Mouse (Mus musculus) limb, embryonic 12.5 days (tissue): Measurements from ENCODE around the gene Acsm2. TPM values are rescaled to one million over a fixed set of nuclear protein-coding genes. Genes with fewer than 3 reads are reported as not detected.

Experiments
- ATAC-seq: fragments of 200-750 bp; cut with Nextera tagmentation; 2 replicates; pipeline ENCODE4 v1.8.0; 2017; ENCODE audit warnings: low read depth, moderate TSS enrichment; ENCODE audit not compliant: insufficient number of reproducible peaks, insufficient read depth, low FRiP score, low TSS enrichment
- H3K27ac ChIP-seq: fragments of 300-500 bp; sonication (generic); 2 replicates; pipeline ENCODE4 v1.5.1; 2016; ENCODE audit warnings: mild to moderate bottlenecking, moderate library complexity
- H3K27me3 ChIP-seq: fragments of 300-500 bp; sonication (generic); 2 replicates; pipeline ENCODE4 v1.6.1; 2016; ENCODE audit warnings: mild to moderate bottlenecking, moderate library complexity
- H3K36me3 ChIP-seq: fragments of 300-500 bp; sonication (generic); 2 replicates; pipeline ENCODE4 v1.6.1; 2016; ENCODE audit warnings: mild to moderate bottlenecking, moderate library complexity
- H3K4me1 ChIP-seq: fragments of 300-500 bp; sonication (generic); replicated peaks from 2 replicates; pipeline ENCODE4 v1.6.1; 2016
- H3K4me2 ChIP-seq: fragments of 300-500 bp; sonication (generic); 2 replicates; pipeline ENCODE4 v1.6.1; 2016; ENCODE audit warnings: mild to moderate bottlenecking, moderate library complexity
- H3K4me3 ChIP-seq: fragments of 300-500 bp; sonication (generic); replicated peaks from 2 replicates; pipeline ENCODE4 v1.5.1; 2016; ENCODE audit warnings: mild to moderate bottlenecking
- H3K9ac ChIP-seq: fragments of 300-500 bp; sonication (generic); replicated peaks from 2 replicates; pipeline ENCODE4 v1.6.1; 2016; ENCODE audit warnings: mild to moderate bottlenecking, moderate library complexity
- H3K9me3 ChIP-seq: fragments of 300-500 bp; sonication (generic); 2 replicates; pipeline ENCODE4 v1.6.1; 2016; ENCODE audit warnings: mild to moderate bottlenecking, moderate library complexity
- WGBS: fragments of 180-500 bp; shearing (Covaris S2); methylation state at CpG from one replicate; pipeline ENCODE4 v1.1.7; 2016; 5-methylcytosine and 5-hydroxymethylcytosine counted together
- polyA plus RNA-seq: library from polyadenylated mRNA; unstranded; fragments of >200 nt; fragmentation: Nextera tagmentation; extraction: Ambion mirVana; gene quantifications from 2 replicates; pipeline ENCODE4 v1.2.1, GENCODE M21; 2016

Gene Acsm2
- not detected in 2 replicates for polyA plus RNA-seq

- Histone ChIP-seq H3K27me3 (no peaks in the 10 kb centered on the region), H3K9ac (no peak within 1 kb of the TSS), H3K27ac (no peak within 1 kb of the TSS), H3K9me3 (no peaks in the 10 kb centered on the region), H3K36me3 (no peaks in the 10 kb centered on the region), H3K4me3 (no peak within 1 kb of the TSS), H3K4me2 (no peak within 1 kb of the TSS), H3K4me1 (no peaks in the 10 kb centered on the region)
- 84% methylated on average over 1 of the region's 1 CpGs for WGBS
- no peak for ATAC-seq
Observed at GRCm38 (mm10) chr7:119554040-119554439, at the start of gene Acsm2. Acsm2 (plus strand) TSS chr7:119554340.

- 92% methylated on average over 4 of the region's 4 CpGs for whole genome bisulfite sequencing
- Histone ChIP-seq H3K36me3 (no peaks in the 10 kb centered on the region), H3K4me3 (no peak overlapping the region), H3K4me1 (no peaks in the 10 kb centered on the region), H3K9me3 (no peaks in the 10 kb centered on the region), H3K27me3 (no peaks in the 10 kb centered on the region), H3K9ac (no peak overlapping the region), H3K4me2 (no peak overlapping the region), H3K27ac (no peak overlapping the region)
- no peak for ATAC-seq
Observed at GRCm38 (mm10) chr7:119511143-119511542, 43.0 kb upstream of the Acsm2 start.

GRCm38 (mm10) chr7:119513056-119513455 is 41.1 kb upstream of the Acsm2 start:
- H3K9me3 ChIP-seq: no peaks in the 10 kb centered on the region
- H3K4me2 ChIP-seq: no peak overlapping the region
- H3K9ac ChIP-seq: no peak overlapping the region
- H3K4me1 ChIP-seq: no peaks in the 10 kb centered on the region
- no peak overlapping the region for H3K4me3 ChIP-seq
- H3K27ac ChIP-seq: no peak overlapping the region
- no peak for ATAC-seq
- 36% methylated on average over 7 of the region's 7 CpGs for WGBS
- H3K27me3 ChIP-seq: no peaks in the 10 kb centered on the region
- no peaks in the 10 kb centered on the region for H3K36me3 ChIP-seq

- ATAC-seq: no peak
- Histone ChIP-seq H3K9me3 (no peaks in the 10 kb centered on the region), H3K4me3 (no peak overlapping the region), H3K27ac (no peak overlapping the region), H3K4me1 (no peaks in the 10 kb centered on the region), H3K27me3 (no peaks in the 10 kb centered on the region), H3K9ac (no peak overlapping the region), H3K4me2 (no peak overlapping the region), H3K36me3 (no peaks in the 10 kb centered on the region)
- WGBS: 70% methylated on average over 10 of the region's 10 CpGs
Observed at GRCm38 (mm10) chr7:119515492-119516271, 38.5 kb upstream of the Acsm2 start.

- no peak overlapping the region for H3K27ac ChIP-seq
- no peak overlapping the region for H3K4me3 ChIP-seq
- 87% methylated on average over 7 of the region's 7 CpGs for WGBS
- no peaks in the 10 kb centered on the region for H3K27me3 ChIP-seq
- H3K4me2 ChIP-seq: no peak overlapping the region
- ATAC-seq: no peak
- no peaks in the 10 kb centered on the region for H3K9me3 ChIP-seq
- no peak overlapping the region for H3K9ac ChIP-seq
- no peaks in the 10 kb centered on the region for H3K36me3 ChIP-seq
- H3K4me1 ChIP-seq: no peaks in the 10 kb centered on the region
Observed at GRCm38 (mm10) chr7:119516272-119516558, 37.9 kb upstream of the Acsm2 start.

- Histone ChIP-seq H3K36me3 (no peaks in the 10 kb centered on the region), H3K4me1 (no peaks in the 10 kb centered on the region), H3K9ac (no peak within 1 kb of the TSS), H3K27me3 (no peaks in the 10 kb centered on the region), H3K9me3 (no peaks in the 10 kb centered on the region), H3K4me2 (no peak within 1 kb of the TSS), H3K4me3 (no peak within 1 kb of the TSS), H3K27ac (no peak within 1 kb of the TSS)
- 75% methylated on average over 5 of the region's 5 CpGs for WGBS
- ATAC-seq: no peak
Observed at GRCm38 (mm10) chr7:119519163-119519562, 35.0 kb upstream of the Acsm2 start, which contains the start of gene Acsm5. Acsm5 (plus strand) TSS chr7:119519463.

- Histone ChIP-seq H3K36me3 (no peaks in the 10 kb centered on the region), H3K27ac (no peak overlapping the region), H3K27me3 (no peaks in the 10 kb centered on the region), H3K4me1 (no peaks in the 10 kb centered on the region), H3K4me2 (no peak overlapping the region), H3K4me3 (no peak overlapping the region), H3K9ac (no peak overlapping the region), H3K9me3 (no peaks in the 10 kb centered on the region)
- ATAC-seq: no peak; the same call in 1 of the 2 replicates
- WGBS: 44% methylated on average over 5 of the region's 5 CpGs
Observed at GRCm38 (mm10) chr7:119519654-119520053, 34.5 kb upstream of the Acsm2 start.

GRCm38 (mm10) chr7:119521816-119522215 is 32.3 kb upstream of the Acsm2 start:
- 83% methylated on average over 3 of the region's 3 CpGs for WGBS
- Histone ChIP-seq H3K4me2 (no peak overlapping the region), H3K27me3 (no peaks in the 10 kb centered on the region), H3K9ac (no peak overlapping the region), H3K36me3 (no peaks in the 10 kb centered on the region), H3K9me3 (no peaks in the 10 kb centered on the region), H3K27ac (no peak overlapping the region), H3K4me3 (no peak overlapping the region), H3K4me1 (no peaks in the 10 kb centered on the region)
- ATAC-seq: no peak

GRCm38 (mm10) chr7:119522385-119522784 is 31.8 kb upstream of the Acsm2 start:
- no peaks in the 10 kb centered on the region for H3K9me3 ChIP-seq
- no peaks in the 10 kb centered on the region for H3K27me3 ChIP-seq
- H3K4me3 ChIP-seq: no peak overlapping the region
- H3K4me2 ChIP-seq: no peak overlapping the region
- WGBS: 83% methylated on average over 1 of the region's 1 CpGs
- H3K27ac ChIP-seq: no peak overlapping the region
- no peak overlapping the region for H3K9ac ChIP-seq
- no peak for ATAC-seq
- no peaks in the 10 kb centered on the region for H3K4me1 ChIP-seq
- no peaks in the 10 kb centered on the region for H3K36me3 ChIP-seq

- 76% methylated on average over 4 of the region's 4 CpGs for WGBS
Observed at GRCm38 (mm10) chr7:119523389-119523788, 30.8 kb upstream of the Acsm2 start, which contains the start of gene Pdilt. Pdilt (minus strand) TSS chr7:119523489.

GRCm38 (mm10) chr7:119525881-119526281 is 28.3 kb upstream of the Acsm2 start:
- Histone ChIP-seq H3K4me1 (no peaks in the 10 kb centered on the region), H3K9me3 (no peaks in the 10 kb centered on the region), H3K4me3 (no peak overlapping the region), H3K9ac (no peak overlapping the region), H3K27me3 (no peaks in the 10 kb centered on the region), H3K27ac (no peak overlapping the region), H3K36me3 (no peaks in the 10 kb centered on the region), H3K4me2 (no peak overlapping the region)
- WGBS: 41% methylated on average over 2 of the region's 2 CpGs
- no peak for ATAC-seq

More at GRCm38 (mm10) chr7:119523389-119523788, 30.8 kb upstream of the Acsm2 start, which contains the start of gene Pdilt:
- no peak within 1 kb of the TSS for H3K4me3 ChIP-seq
- H3K27ac ChIP-seq: no peak within 1 kb of the TSS
- no peak for ATAC-seq
- no peak within 1 kb of the TSS for H3K4me2 ChIP-seq
- H3K9me3 ChIP-seq: no peaks in the 10 kb centered on the region
- no peaks in the 10 kb centered on the region for H3K27me3 ChIP-seq
- H3K9ac ChIP-seq: no peak within 1 kb of the TSS
- no peaks in the 10 kb centered on the region for H3K36me3 ChIP-seq
- no peaks in the 10 kb centered on the region for H3K4me1 ChIP-seq

- no peaks in the 10 kb centered on the region for H3K9me3 ChIP-seq
- no peaks in the 10 kb centered on the region for H3K36me3 ChIP-seq
- no peak overlapping the region for H3K27ac ChIP-seq
- no peaks in the 10 kb centered on the region for H3K27me3 ChIP-seq
- H3K4me1 ChIP-seq: no peaks in the 10 kb centered on the region
- ATAC-seq: no peak
- WGBS: 86% methylated on average over 13 of the region's 13 CpGs
- no peak overlapping the region for H3K4me3 ChIP-seq
- H3K4me2 ChIP-seq: no peak overlapping the region
- H3K9ac ChIP-seq: no peak overlapping the region
Observed at GRCm38 (mm10) chr7:119526486-119526885, 27.7 kb upstream of the Acsm2 start.
